Mouse (Mus musculus) testis, adult 2 months (tissue): ENCODE data around the gene Trpt1. TPM values are rescaled to one million over a fixed set of nuclear protein-coding genes. Genes with fewer than 3 reads are reported as not detected.

Source experiments
- H3K27ac ChIP-seq: fragments of 200-500 bp; 2 replicates; pipeline ENCODE4 v1.5.1; 2012; ENCODE audit warnings: low read depth, low read length; ENCODE audit not compliant: control insufficient read depth, insufficient read depth
- H3K27me3 ChIP-seq: fragments of 200-500 bp; 2 replicates; pipeline ENCODE4 v1.6.1; 2012; ENCODE audit warnings: mild to moderate bottlenecking, low read length, moderate library complexity; ENCODE audit not compliant: control insufficient read depth, insufficient read depth
- H3K36me3 ChIP-seq: fragments of 200-500 bp; 2 replicates; pipeline ENCODE4 v1.6.1; 2012; ENCODE audit warnings: mild to moderate bottlenecking, low read length; ENCODE audit not compliant: control insufficient read depth, insufficient read depth
- H3K4me1 ChIP-seq: fragments of 200-500 bp; 2 replicates; pipeline ENCODE4 v1.6.1; 2012; ENCODE audit warnings: low read length; ENCODE audit not compliant: control insufficient read depth, insufficient read depth
- H3K4me3 ChIP-seq: fragments of 200-500 bp; 2 replicates; pipeline ENCODE4 v1.5.1; 2012; ENCODE audit warnings: low read depth, mild to moderate bottlenecking, low read length, moderate library complexity, mixed read lengths; ENCODE audit not compliant: control insufficient read depth
- CTCF ChIP-seq: fragments of 200-500 bp; IDR thresholded peaks from 2 replicates; pipeline ENCODE4 v1.5.1; 2012; ENCODE audit warnings: low read depth, mild to moderate bottlenecking, inconsistent platforms, low read length, moderate library complexity; ENCODE audit not compliant: control insufficient read depth, insufficient read depth, insufficient replicate concordance
- POLR2A ChIP-seq: fragments of 200-500 bp; IDR thresholded peaks from 2 replicates; pipeline ENCODE4 v1.6.1; 2012; ENCODE audit warnings: low read depth, mild to moderate bottlenecking, inconsistent platforms, low read length, moderate library complexity; ENCODE audit not compliant: control insufficient read depth
- polyA plus RNA-seq: library from polyadenylated mRNA; depleted of rRNA; stranded (reverse); fragments of >200 nt; gene quantifications from 2 replicates; pipeline ENCODE4 v1.2.3, GENCODE M21; 2012; rRNA removed

The Trpt1 gene
- polyA plus RNA-seq, 1 experiment: 6.7 TPM

GRCm38 (mm10) chr19:7039841-7040636 lies 44.1 kb downstream of the Trpt1 start, which contains the start of gene Stip1:
Stip1 (minus strand) TSS chr19:7039967.
- H3K36me3 ChIP-seq: no peaks in the 10 kb centered on the region
- H3K4me3 ChIP-seq: peak within 1 kb of the TSS; percentile 96

GRCm38 (mm10) chr19:7040637-7041130 lies 44.8 kb downstream of the Trpt1 start:
- TF ChIP-seq CTCF: no peak
- no peak; the same call in 1 of the 2 replicates for TF ChIP-seq POLR2A
- no peaks in the 10 kb centered on the region for H3K36me3 ChIP-seq
- H3K4me3 ChIP-seq: peak overlapping the region; percentile 96
- peaks cover 5% of the 10 kb centered on the region for H3K4me1 ChIP-seq
- H3K27me3 ChIP-seq: no peaks in the 10 kb centered on the region
- H3K27ac ChIP-seq: peak overlapping the region; percentile 87

More at GRCm38 (mm10) chr19:7039841-7040636, 44.1 kb downstream of the Trpt1 start, which contains the start of gene Stip1:
- TF ChIP-seq CTCF (no peak), POLR2A (peak; percentile 79)
- Histone ChIP-seq H3K4me1 (peaks cover 5% of the 10 kb centered on the region), H3K27ac (peak within 1 kb of the TSS; percentile 96), H3K27me3 (no peaks in the 10 kb centered on the region)

- H3K4me3 ChIP-seq: peak overlapping the region; percentile 96; the same call in 1 of the 2 replicates
- TF ChIP-seq CTCF: no peak
- no peak for TF ChIP-seq POLR2A
- H3K36me3 ChIP-seq: no peaks in the 10 kb centered on the region
- H3K27me3 ChIP-seq: no peaks in the 10 kb centered on the region
- peaks cover 5% of the 10 kb centered on the region for H3K4me1 ChIP-seq
- H3K27ac ChIP-seq: no peak overlapping the region
Observed at GRCm38 (mm10) chr19:7041171-7041570, 45.2 kb downstream of the Trpt1 start.

- H3K36me3 ChIP-seq: no peaks in the 10 kb centered on the region
- no peak overlapping the region for H3K4me3 ChIP-seq
- no peaks in the 10 kb centered on the region for H3K27me3 ChIP-seq
- no peak for TF ChIP-seq CTCF
- TF ChIP-seq POLR2A: no peak
- H3K27ac ChIP-seq: no peak overlapping the region
- H3K4me1 ChIP-seq: no peaks in the 10 kb centered on the region; the same call in 1 of the 2 replicates
Observed at GRCm38 (mm10) chr19:7044279-7044678, 48.3 kb downstream of the Trpt1 start.

GRCm38 (mm10) chr19:7044706-7045105 lies 48.8 kb downstream of the Trpt1 start:
- TF ChIP-seq POLR2A: no peak
- TF ChIP-seq CTCF: no peak
- no peaks in the 10 kb centered on the region for H3K27me3 ChIP-seq
- H3K27ac ChIP-seq: no peak overlapping the region
- no peaks in the 10 kb centered on the region for H3K36me3 ChIP-seq
- no peaks in the 10 kb centered on the region; the same call in 1 of the 2 replicates for H3K4me1 ChIP-seq
- no peak overlapping the region for H3K4me3 ChIP-seq

Other genes with a start within 250 kb of the Trpt1 start
- gene Rps6ka4, start 155.5 kb upstream of the Trpt1 start, polyA plus RNA-seq: 12.5 and 16.4 TPM in 2 replicates
- gene Ccdc88b, start 137.9 kb upstream of the Trpt1 start, polyA plus RNA-seq: 33.5 and 39.8 TPM in 2 replicates
- gene Trmt112, start 86.4 kb upstream of the Trpt1 start, polyA plus RNA-seq: 52.9 and 64.6 TPM in 2 replicates
- gene Prdx5, start 86.0 kb upstream of the Trpt1 start, polyA plus RNA-seq: 120 and 133 TPM in 2 replicates
- 13.3 and 16.6 TPM in 2 replicates for gene Esrra, start 74.3 kb upstream of the Trpt1 start, polyA plus RNA-seq
- gene Catsperz, start 70.8 kb upstream of the Trpt1 start, polyA plus RNA-seq: 1,294 and 1,426 TPM in 2 replicates
- 1.3 and 1.5 TPM in 2 replicates for gene Kcnk4, start 61.6 kb upstream of the Trpt1 start, polyA plus RNA-seq
- gene Bad, start 54.3 kb upstream of the Trpt1 start, polyA plus RNA-seq: 78.8 and 91.6 TPM in 2 replicates
- gene Gpr137, start 53.7 kb upstream of the Trpt1 start, polyA plus RNA-seq: 205 and 212 TPM in 2 replicates
- 139 and 154 TPM in 2 replicates for gene Ppp1r14b, start 21.2 kb upstream of the Trpt1 start, polyA plus RNA-seq
- 13.9 and 14.6 TPM in 2 replicates for gene Plcb3, start 19.7 kb upstream of the Trpt1 start, polyA plus RNA-seq
- gene Fkbp2, start 15.6 kb upstream of the Trpt1 start, polyA plus RNA-seq: 28.3 and 29.1 TPM in 2 replicates
- 7.5 and 8.4 TPM in 2 replicates for gene Vegfb, start 8.5 kb upstream of the Trpt1 start, polyA plus RNA-seq
- 109 and 123 TPM in 2 replicates for gene Dnajc4, start 3.6 kb upstream of the Trpt1 start, polyA plus RNA-seq
- 8.6 and 10.0 TPM in 2 replicates for gene Nudt22, start within 50 bp of the Trpt1 start, polyA plus RNA-seq
- gene Fermt3, start 23.3 kb downstream of the Trpt1 start, polyA plus RNA-seq: 1.3 and 1.4 TPM in 2 replicates
- gene Stip1, start 43.8 kb downstream of the Trpt1 start, polyA plus RNA-seq: 53.1 and 54.5 TPM in 2 replicates
- 39.2 and 47.3 TPM in 2 replicates for gene Macrod1, start 60.7 kb downstream of the Trpt1 start, polyA plus RNA-seq
- gene Flrt1, start 109.6 kb downstream of the Trpt1 start, polyA plus RNA-seq: 2.3 and 3.1 TPM in 2 replicates
- 49.4 and 49.9 TPM in 2 replicates for gene Otub1, start 210.2 kb downstream of the Trpt1 start, polyA plus RNA-seq
- gene Cox8a, start 221.5 kb downstream of the Trpt1 start, polyA plus RNA-seq: 117 and 148 TPM in 2 replicates
- 61.5 and 69.3 TPM in 2 replicates for gene Naa40, start 245.1 kb downstream of the Trpt1 start, polyA plus RNA-seq